Mouse (Mus musculus) lung, embryonic 15.5 days (tissue): ENCODE measurements around the gene Mesp2. TPM values are rescaled to one million over a fixed set of nuclear protein-coding genes. Genes with fewer than 3 reads are reported as not detected.
A peak's percentile ranks its signal among the peaks of the same experiment; 100 is the strongest.

Experiments used
- ATAC-seq: fragments of 200-750 bp; cut with Nextera tagmentation; 2 replicates; pipeline ENCODE4 v1.8.0; 2017; ENCODE audit warnings: moderate number of reproducible peaks, borderline replicate concordance; ENCODE audit not compliant: low FRiP score, low TSS enrichment; ENCODE audit errors: extremely low read depth
- H3K27ac ChIP-seq: fragments of 300-500 bp; sonication (generic); 2 replicates; pipeline ENCODE4 v1.5.1; 2015; ENCODE audit warnings: moderate library complexity, mild to moderate bottlenecking, inconsistent platforms
- H3K27me3 ChIP-seq: fragments of 300-500 bp; sonication (generic); 2 replicates; pipeline ENCODE4 v1.6.1; 2015; ENCODE audit warnings: inconsistent platforms
- H3K36me3 ChIP-seq: fragments of 300-500 bp; sonication (generic); 2 replicates; pipeline ENCODE4 v1.6.1; 2015; ENCODE audit warnings: inconsistent platforms
- H3K4me1 ChIP-seq: fragments of 300-500 bp; sonication (generic); 2 replicates; pipeline ENCODE4 v1.6.1; 2015; ENCODE audit warnings: inconsistent platforms
- H3K4me2 ChIP-seq: fragments of 300-500 bp; sonication (generic); 2 replicates; pipeline ENCODE4 v1.6.1; 2015; ENCODE audit warnings: inconsistent platforms, mild to moderate bottlenecking, moderate library complexity
- H3K4me3 ChIP-seq: fragments of 300-500 bp; sonication (generic); 2 replicates; pipeline ENCODE4 v1.5.1; 2015; ENCODE audit warnings: mild to moderate bottlenecking, inconsistent platforms
- H3K9ac ChIP-seq: fragments of 300-500 bp; sonication (generic); 2 replicates; pipeline ENCODE4 v1.6.1; 2015; ENCODE audit warnings: inconsistent platforms
- H3K9me3 ChIP-seq: fragments of 300-500 bp; sonication (generic); 2 replicates; pipeline ENCODE4 v1.6.1; 2016; ENCODE audit warnings: inconsistent platforms
- WGBS: fragments of 180-500 bp; shearing (Covaris S2); methylation state at CpG from one replicate; pipeline ENCODE4 v1.1.7; 2015; 5-methylcytosine and 5-hydroxymethylcytosine counted together
- polyA plus RNA-seq: library from polyadenylated mRNA; unstranded; fragments of >200 nt; fragmentation: Nextera tagmentation; extraction: Ambion mirVana; gene quantifications from 2 replicates; pipeline ENCODE4 v1.2.1, GENCODE M21; 2015

Mesp2 gene
- polyA plus RNA-seq, 1 experiment from 2014 or later = 0.56 TPM

GRCm38 (mm10) chr7:79846342-79846741 lies 35.8 kb downstream of the Mesp2 start:
- no peaks in the 10 kb centered on the region for H3K9me3 ChIP-seq
- H3K27me3 ChIP-seq = peaks cover 18% of the 10 kb centered on the region; the same call in 1 of the 2 replicates
- no peak for ATAC-seq
- H3K27ac ChIP-seq = no peak overlapping the region
- WGBS = 83% methylated on average over 2 of the region's 2 CpGs
- no peak overlapping the region for H3K9ac ChIP-seq
- no peak overlapping the region for H3K4me2 ChIP-seq
- no peak overlapping the region for H3K4me3 ChIP-seq
- peaks cover 7% of the 10 kb centered on the region for H3K4me1 ChIP-seq
- H3K36me3 ChIP-seq = no peaks in the 10 kb centered on the region

GRCm38 (mm10) chr7:79847456-79848451 lies 37.2 kb downstream of the Mesp2 start:
- H3K9ac ChIP-seq = peak overlapping the region; percentile 43; the same call in 1 of the 2 replicates
- H3K9me3 ChIP-seq = no peaks in the 10 kb centered on the region
- no peaks in the 10 kb centered on the region for H3K36me3 ChIP-seq
- H3K4me3 ChIP-seq = peak overlapping the region; percentile 42
- H3K4me1 ChIP-seq = peaks cover 7% of the 10 kb centered on the region
- H3K27me3 ChIP-seq = peaks cover 18% of the 10 kb centered on the region; the same call in 1 of the 2 replicates
- no peak overlapping the region for H3K27ac ChIP-seq
- ATAC-seq = peak; percentile 80
- H3K4me2 ChIP-seq = peak overlapping the region; percentile 79
- WGBS = 8% methylated on average over 51 of the region's 53 CpGs

- Histone ChIP-seq H3K4me3 (no peak overlapping the region), H3K27ac (no peak overlapping the region), H3K4me2 (no peak overlapping the region), H3K27me3 (no peaks in the 10 kb centered on the region), H3K4me1 (peaks cover 11% of the 10 kb centered on the region), H3K9me3 (no peaks in the 10 kb centered on the region), H3K36me3 (no peaks in the 10 kb centered on the region), H3K9ac (no peak overlapping the region)
- 76% methylated on average over 4 of the region's 4 CpGs for WGBS
- ATAC-seq = no peak
Measured at GRCm38 (mm10) chr7:79856305-79856704, 45.8 kb downstream of the Mesp2 start.

GRCm38 (mm10) chr7:79858202-79858934 lies 47.8 kb downstream of the Mesp2 start:
- ATAC-seq = no peak; the same call in 1 of the 2 replicates
- H3K4me3 ChIP-seq = no peak overlapping the region

GRCm38 (mm10) chr7:79858956-79859630 lies 48.6 kb downstream of the Mesp2 start:
- Histone ChIP-seq H3K9ac (no peak overlapping the region), H3K27me3 (no peaks in the 10 kb centered on the region), H3K27ac (no peak overlapping the region), H3K4me1 (peaks cover 11% of the 10 kb centered on the region), H3K9me3 (no peaks in the 10 kb centered on the region), H3K36me3 (no peaks in the 10 kb centered on the region), H3K4me3 (no peak overlapping the region), H3K4me2 (no peak overlapping the region)
- ATAC-seq = no peak
- WGBS = 58% methylated on average over 9 of the region's 9 CpGs

More at GRCm38 (mm10) chr7:79858202-79858934, 47.8 kb downstream of the Mesp2 start:
- Histone ChIP-seq H3K36me3 (no peaks in the 10 kb centered on the region), H3K4me1 (peaks cover 11% of the 10 kb centered on the region), H3K27me3 (no peaks in the 10 kb centered on the region), H3K27ac (no peak overlapping the region), H3K9me3 (no peaks in the 10 kb centered on the region), H3K9ac (no peak overlapping the region), H3K4me2 (no peak overlapping the region)
- 31% methylated on average over 11 of the region's 11 CpGs for WGBS

- no peak within 1 kb of the TSS for H3K9ac ChIP-seq
- no peaks in the 10 kb centered on the region for H3K36me3 ChIP-seq
- H3K27ac ChIP-seq = no peak within 1 kb of the TSS
- no peaks in the 10 kb centered on the region for H3K27me3 ChIP-seq
- H3K4me2 ChIP-seq = no peak within 1 kb of the TSS
- H3K4me1 ChIP-seq = peaks cover 11% of the 10 kb centered on the region
- 49% methylated on average over 9 of the region's 9 CpGs for WGBS
- ATAC-seq = no peak
- H3K9me3 ChIP-seq = no peaks in the 10 kb centered on the region
- no peak within 1 kb of the TSS for H3K4me3 ChIP-seq
Measured at GRCm38 (mm10) chr7:79860811-79861210, 50.3 kb downstream of the Mesp2 start, which contains the start of gene Anpep. Gene Anpep, minus strand, starts transcription at chr7:79861059.

- no peak overlapping the region for H3K27ac ChIP-seq
- H3K36me3 ChIP-seq = no peaks in the 10 kb centered on the region
- no peaks in the 10 kb centered on the region for H3K9me3 ChIP-seq
- H3K4me1 ChIP-seq = peaks cover 11% of the 10 kb centered on the region
- H3K4me2 ChIP-seq = no peak overlapping the region
- no peaks in the 10 kb centered on the region for H3K27me3 ChIP-seq
- no peak overlapping the region for H3K4me3 ChIP-seq
- no peak overlapping the region for H3K9ac ChIP-seq
- WGBS = 91% methylated on average over 8 of the region's 8 CpGs
- no peak for ATAC-seq
Measured at GRCm38 (mm10) chr7:79861794-79862193, 51.3 kb downstream of the Mesp2 start.

Other genes starting within 250 kb of the Mesp2 start
- 0.17 TPM in 1 of 2 replicates, not detected in the other for gene Rhcg, start 193.1 kb upstream of the Mesp2 start, polyA plus RNA-seq
- 11.5 and 12.6 TPM in 2 replicates for gene Ticrr, start 150.5 kb upstream of the Mesp2 start, polyA plus RNA-seq
- gene Kif7, start 95.0 kb upstream of the Mesp2 start, polyA plus RNA-seq = 5.0 TPM in 2 replicates
- not detected in 2 replicates for gene Plin1, start 77.8 kb upstream of the Mesp2 start, polyA plus RNA-seq
- gene Pex11a, start 67.6 kb upstream of the Mesp2 start, polyA plus RNA-seq = 10.2 and 12.1 TPM in 2 replicates
- 0.78 and 0.86 TPM in 2 replicates for gene Wdr93, start 67.6 kb upstream of the Mesp2 start, polyA plus RNA-seq
- gene Mesp1, start 16.9 kb upstream of the Mesp2 start, polyA plus RNA-seq = not detected in 2 replicates
- gene Anpep, start 50.3 kb downstream of the Mesp2 start, polyA plus RNA-seq = 3.0 and 5.4 TPM in 2 replicates
- gene Ap3s2, start 109.9 kb downstream of the Mesp2 start, polyA plus RNA-seq = 27.8 TPM in 2 replicates
- gene Arpin, start 124.6 kb downstream of the Mesp2 start, polyA plus RNA-seq = 30.1 and 30.5 TPM in 2 replicates
- 15.5 and 17.6 TPM in 2 replicates for gene Zfp710, start 214.1 kb downstream of the Mesp2 start, polyA plus RNA-seq